Comparison of ENCODE assay signal across 9 mouse cellular contexts in genomic region chr9:60243503-60243902, GRCm38 (mm10).
A peak's percentile ranks its signal among the peaks of the same experiment; 100 is the strongest.
DNase-seq lines count a peak whose midpoint lies in the region; ATAC-seq and TF ChIP-seq lines count a peak whose summit lies in the region.
"Had no signal": no experiment of that assay in that cellular context is flagged by ENCODE, and none has a peak within 500 bp of the region (broad histone marks: within the 10 kb centered on the region; RNA-seq: fewer than 3 reads in every experiment).

No protein-coding gene starts in this region.

- no peak overlapping the region for H3K9ac ChIP-seq in heart, adult 2 months (ENCODE audit: low read depth, low read length)
- no peak overlapping the region for H3K9ac ChIP-seq in midbrain, embryonic 11.5 days (ENCODE audit: low read length)
- H3K9ac ChIP-seq in midbrain, embryonic 15.5 days = no peak overlapping the region
- H3K9ac ChIP-seq: neural tube, embryonic 13.5 days had no signal

- no peak overlapping the region for H3K4me3 ChIP-seq in heart, adult 2 months
- H3K4me3 ChIP-seq in heart, embryonic 10.5 days = no peak overlapping the region
- no peak overlapping the region for H3K4me3 ChIP-seq in midbrain, embryonic 11.5 days (ENCODE audit: low read depth, low read length)
- H3K4me3 ChIP-seq in midbrain, embryonic 10.5 days = no peak overlapping the region
- H3K4me3 ChIP-seq in midbrain, embryonic 15.5 days = no peak overlapping the region
- H3K4me3 ChIP-seq: neural tube, embryonic 13.5 days had no signal

- no peaks in the 10 kb centered on the region for H3K4me1 ChIP-seq in heart, adult 2 months (ENCODE audit: control insufficient read depth, insufficient read depth, low read length)
- H3K4me1 ChIP-seq in heart, embryonic 10.5 days = peaks cover 2% of the 10 kb centered on the region; the same call in 1 of the 2 replicates
- H3K4me1 ChIP-seq in midbrain, embryonic 11.5 days (ENCODE audit: control insufficient read depth, insufficient read depth, low read length) = peaks cover under 1% of the 10 kb centered on the region; the same call in 1 of the 2 replicates
- peaks cover 4% of the 10 kb centered on the region; the same call in 1 of the 2 replicates for H3K4me1 ChIP-seq in midbrain, embryonic 10.5 days
- H3K4me1 ChIP-seq in midbrain, embryonic 15.5 days = no peaks in the 10 kb centered on the region
- H3K4me1 ChIP-seq: neural tube, embryonic 13.5 days had no signal

- no peaks in the 10 kb centered on the region for H3K27me3 ChIP-seq in heart, adult 2 months (ENCODE audit: control insufficient read depth, insufficient read depth, low read length)
- H3K27me3 ChIP-seq in heart, embryonic 10.5 days (ENCODE audit: insufficient read depth, poor library complexity, severe bottlenecking) = no peaks in the 10 kb centered on the region
- H3K27me3 ChIP-seq in midbrain, embryonic 11.5 days (ENCODE audit: control insufficient read depth, insufficient read depth, low read length) = no peaks in the 10 kb centered on the region
- H3K27me3 ChIP-seq in midbrain, embryonic 10.5 days (ENCODE audit: low read depth, poor library complexity, severe bottlenecking) = no peaks in the 10 kb centered on the region
- H3K27me3 ChIP-seq in Patski = no peaks in the 10 kb centered on the region
- H3K27me3 ChIP-seq in midbrain, embryonic 15.5 days (replicated peaks) = no peaks in the 10 kb centered on the region
- H3K27me3 ChIP-seq: neural tube, embryonic 13.5 days had no signal

- 66% methylated on average over 6 of the region's 6 CpGs for WGBS in heart, adult 2 months
- 65% methylated on average over 6 of the region's 6 CpGs for WGBS in heart, embryonic 10.5 days
- WGBS in midbrain, embryonic 11.5 days = 64% methylated on average over 6 of the region's 6 CpGs
- 64% methylated on average over 6 of the region's 6 CpGs for WGBS in midbrain, embryonic 10.5 days
- 59% methylated on average over 6 of the region's 6 CpGs for WGBS in midbrain, embryonic 15.5 days

- no peaks in the 10 kb centered on the region for H3K79me2 ChIP-seq in heart, adult 2 months (replicated peaks; ENCODE audit: control insufficient read depth, insufficient read depth, low read length)

- POLR2A ChIA-PET in Patski (lab: Charles Lee) = no interaction called here

- in situ Hi-C loops in Patski (cut with MboI; ENCODE audit: low pct_unique_long_range_greater_than_20kb) = loop anchor here (5.0 to 10.0 kb wide), 2 partner anchors 494 to 611 kb away; no protein-coding TSS in a partner anchor

- DNase-seq in heart, adult 2 months = peak in 1 of 2 experiments; percentile 35
- no peak for DNase-seq in heart, embryonic 10.5 days (ENCODE audit: low spot score)
- peak; percentile 91 for DNase-seq in midbrain, embryonic 11.5 days (ENCODE audit: low spot score, missing footprints)
- DNase-seq in midbrain, embryonic 10.5 days (ENCODE audit: low spot score) = no peak
- DNase-seq in Patski (ENCODE audit: low read depth, low spot score) = no peak
- peak; percentile 17 for DNase-seq in naive thymus-derived CD4-positive, alpha-beta T cell, adult 2 months (ENCODE audit: low read depth)

- CTCF ChIA-PET in Patski (lab: Charles Lee) = interaction anchor here (0.8 to 3.3 kb wide), 22 partner anchors 9 to 473 kb away, joined by 3 to 24 read pairs (median 3); no protein-coding TSS in a partner anchor

- ATAC-seq in midbrain, embryonic 11.5 days (ENCODE audit: low FRiP score) = no peak
- no peak for ATAC-seq in Patski
- no peak for ATAC-seq in midbrain, embryonic 15.5 days (replicated peaks)
- no peak for ATAC-seq in granulocyte monocyte progenitor cell, adult 5-6 weeks (replicated peaks; ENCODE audit: poor library complexity, severe bottlenecking)

- peak; percentile 92 for TF ChIP-seq CTCF in heart, adult 2 months (IDR thresholded peaks at IDR 0.05)
- TF ChIP-seq CTCF in Patski (IDR thresholded peaks at IDR 0.05) = peak; percentile 90

- intact Hi-C loops in heart, adult 2 months (cut with DNase I) = no loop called here

- no peak overlapping the region for H3K27ac ChIP-seq in heart, adult 2 months
- no peak overlapping the region for H3K27ac ChIP-seq in heart, embryonic 10.5 days
- H3K27ac ChIP-seq in midbrain, embryonic 11.5 days (ENCODE audit: low read depth, low read length) = no peak overlapping the region
- H3K27ac ChIP-seq in midbrain, embryonic 10.5 days (replicated peaks) = no peak overlapping the region
- no peak overlapping the region for H3K27ac ChIP-seq in midbrain, embryonic 15.5 days
- H3K27ac ChIP-seq: neural tube, embryonic 13.5 days had no signal

- H3K9me3 ChIP-seq in heart, embryonic 10.5 days = no peaks in the 10 kb centered on the region
- H3K9me3 ChIP-seq in midbrain, embryonic 11.5 days (ENCODE audit: control insufficient read depth, low read length) = no peaks in the 10 kb centered on the region
- H3K9me3 ChIP-seq in midbrain, embryonic 10.5 days (replicated peaks) = no peaks in the 10 kb centered on the region
- no peaks in the 10 kb centered on the region for H3K9me3 ChIP-seq in midbrain, embryonic 15.5 days
- H3K9me3 ChIP-seq: neural tube, embryonic 13.5 days had no signal

- no peak for TF ChIP-seq POLR2A in heart, adult 2 months (IDR thresholded peaks at IDR 0.05; ENCODE audit: insufficient read depth, low read depth, low read length)

- no peak overlapping the region for H3K4me2 ChIP-seq in midbrain, embryonic 11.5 days
- no peak overlapping the region for H3K4me2 ChIP-seq in midbrain, embryonic 15.5 days
- H3K4me2 ChIP-seq: neural tube, embryonic 13.5 days had no signal

- H3K36me3 ChIP-seq in heart, adult 2 months (ENCODE audit: control insufficient read depth, insufficient read depth, low read length) = no peaks in the 10 kb centered on the region
- peaks cover 3% of the 10 kb centered on the region; the same call in 1 of the 2 replicates for H3K36me3 ChIP-seq in heart, embryonic 10.5 days
- H3K36me3 ChIP-seq in midbrain, embryonic 11.5 days (ENCODE audit: control insufficient read depth, insufficient read depth, low read length) = no peaks in the 10 kb centered on the region
- no peaks in the 10 kb centered on the region for H3K36me3 ChIP-seq in midbrain, embryonic 10.5 days
- no peaks in the 10 kb centered on the region for H3K36me3 ChIP-seq in midbrain, embryonic 15.5 days (replicated peaks)
- H3K36me3 ChIP-seq: neural tube, embryonic 13.5 days had no signal

- TF ChIP-seq EP300 in heart, adult 2 months (IDR thresholded peaks at IDR 0.05; ENCODE audit: insufficient read depth, low read depth, low read length) = no peak

Comparison
In these comparisons a context has a peak if more than half of its experiments do, and no peak if none do; other contexts are left out.
1. DNase-seq: peak in midbrain, embryonic 11.5 days (single experiment) and naive thymus-derived CD4-positive, alpha-beta T cell, adult 2 months (single experiment); none in heart, embryonic 10.5 days (single experiment), midbrain, embryonic 10.5 days (single experiment) and Patski (single experiment).